Mouse (Mus musculus): ENCODE data around the gene Greb1.

GRCm38 (mm10) chr12:16717653-16718052 lies 83.0 kb downstream of the Greb1 start:
- peak; percentile 57; the same call in 1 of the 2 replicates for TF ChIP-seq CTCF (IDR thresholded peaks at IDR 0.05; ENCODE audit: extremely low read depth, insufficient read depth, insufficient read length, insufficient replicate concordance)
- no peak for TF ChIP-seq POLR2A (IDR thresholded peaks at IDR 0.05; ENCODE audit: low read depth, low read length)

Measured in spleen, adult 2 months (tissue).